In genomic region chr11:20249296-20250110, GRCm38 (mm10) we compare ENCODE assay signal across 7 mouse cellular contexts. TPM values are rescaled to one million over a fixed set of nuclear protein-coding genes. Genes with fewer than 3 reads are reported as not detected.
DNase-seq lines count a peak whose midpoint lies in the region; ATAC-seq lines count a peak whose summit lies in the region.

Cep68 (minus strand) TSS chr11:20249429.

- H3K36me3 ChIP-seq in embryonic facial prominence, embryonic 11.5 days (replicated peaks; ENCODE audit: control insufficient read depth, insufficient read depth, low read depth, low read length), result no peaks in the 10 kb centered on the region
- peaks cover 19% of the 10 kb centered on the region for H3K36me3 ChIP-seq in limb, embryonic 10.5 days
- peaks cover 5% of the 10 kb centered on the region for H3K36me3 ChIP-seq in midbrain, embryonic 13.5 days

- peak within 1 kb of the TSS; percentile 97 for H3K9ac ChIP-seq in embryonic facial prominence, embryonic 11.5 days (replicated peaks; ENCODE audit: low read length)
- H3K9ac ChIP-seq in midbrain, embryonic 13.5 days (replicated peaks), result peak within 1 kb of the TSS; percentile 93

- H3K27me3 ChIP-seq in embryonic facial prominence, embryonic 11.5 days (ENCODE audit: control insufficient read depth, insufficient read depth, low read length), result no peaks in the 10 kb centered on the region
- no peaks in the 10 kb centered on the region for H3K27me3 ChIP-seq in limb, embryonic 10.5 days (ENCODE audit: low read depth, poor library complexity, severe bottlenecking)
- H3K27me3 ChIP-seq in midbrain, embryonic 13.5 days, result no peaks in the 10 kb centered on the region

- peak within 1 kb of the TSS; percentile 88 for H3K27ac ChIP-seq in embryonic facial prominence, embryonic 11.5 days (replicated peaks; ENCODE audit: low read depth, low read length)
- H3K27ac ChIP-seq in limb, embryonic 10.5 days, result peak within 1 kb of the TSS; percentile 98
- H3K27ac ChIP-seq in midbrain, embryonic 13.5 days, result peak within 1 kb of the TSS; percentile 84

- DNase-seq in adrenal gland, postnatal 14 days, result peak; percentile 97
- peak; percentile 96 for DNase-seq in embryonic facial prominence, embryonic 11.5 days (ENCODE audit: low spot score)
- peak; percentile 96 for DNase-seq in kidney, adult 11 months
- DNase-seq in limb, embryonic 10.5 days (ENCODE audit: low spot score), result peak; percentile 91
- peak; percentile 87 for DNase-seq in spleen, adult 12 weeks (ENCODE audit: low spot score)

- no peaks in the 10 kb centered on the region for H3K9me3 ChIP-seq in embryonic facial prominence, embryonic 11.5 days (replicated peaks; ENCODE audit: control insufficient read depth, low read length)
- no peaks in the 10 kb centered on the region for H3K9me3 ChIP-seq in limb, embryonic 10.5 days (replicated peaks)
- H3K9me3 ChIP-seq in midbrain, embryonic 13.5 days, result no peaks in the 10 kb centered on the region

- H3K4me3 ChIP-seq in embryonic facial prominence, embryonic 11.5 days (ENCODE audit: low read depth, low read length), result peak within 1 kb of the TSS; percentile 92
- peak within 1 kb of the TSS; percentile 94 for H3K4me3 ChIP-seq in limb, embryonic 10.5 days
- H3K4me3 ChIP-seq in midbrain, embryonic 13.5 days (replicated peaks), result peak within 1 kb of the TSS; percentile 80

- ATAC-seq in embryonic facial prominence, embryonic 11.5 days (replicated peaks; ENCODE audit: insufficient number of reproducible peaks, low FRiP score, low TSS enrichment, low read depth), result peak; percentile 97
- ATAC-seq in granulocyte monocyte progenitor cell, adult 5-6 weeks (replicated peaks; ENCODE audit: poor library complexity, severe bottlenecking), result peak; percentile 93
- peak; percentile 99 for ATAC-seq in midbrain, embryonic 13.5 days

- 0 out of 2 replicates have a peak, but pooled peaks cover 2% of the 10 kb centered on the region for H3K4me1 ChIP-seq in embryonic facial prominence, embryonic 11.5 days (ENCODE audit: control insufficient read depth, insufficient read depth, low read length)
- H3K4me1 ChIP-seq in limb, embryonic 10.5 days, result peaks cover 45% of the 10 kb centered on the region
- peaks cover 40% of the 10 kb centered on the region for H3K4me1 ChIP-seq in midbrain, embryonic 13.5 days (replicated peaks)

- peak within 1 kb of the TSS; percentile 69 for H3K4me2 ChIP-seq in embryonic facial prominence, embryonic 11.5 days (ENCODE audit: low read depth, low read length)
- peak within 1 kb of the TSS; percentile 91 for H3K4me2 ChIP-seq in midbrain, embryonic 13.5 days (replicated peaks)

- under 1% methylated on average over 51 of the region's 59 CpGs for WGBS in embryonic facial prominence, embryonic 11.5 days
- under 1% methylated on average over 58 of the region's 59 CpGs for WGBS in limb, embryonic 10.5 days
- under 1% methylated on average over 59 of the region's 59 CpGs for WGBS in midbrain, embryonic 13.5 days

RNA-seq across cellular contexts. Expression of gene Cep68, which starts in this region (rescaled TPM):
- total RNA-seq in adrenal gland, postnatal 14 days (2021), result 31.1 and 32.2 TPM in 2 replicates
- 34.7 and 38.5 TPM in 2 replicates for polyA plus RNA-seq in embryonic facial prominence, embryonic 11.5 days (2014; fragmentation: Nextera tagmentation; extraction: Ambion mirVana)
- 40.0 and 41.2 TPM in 2 replicates for total RNA-seq in granulocyte monocyte progenitor cell, adult 5-6 weeks (2014; fragmentation: Nextera tagmentation)
- total RNA-seq in granulocyte monocyte progenitor cell, adult 5-6 weeks (2017), result 23.3 and 23.7 TPM in 2 replicates
- 43.7 and 50.8 TPM in 2 replicates for polyA plus RNA-seq in limb, embryonic 10.5 days (2016; fragmentation: Nextera tagmentation; extraction: Ambion mirVana)
- polyA plus RNA-seq in midbrain, embryonic 13.5 days (2015; fragmentation: Nextera tagmentation; extraction: Ambion mirVana), result 26.5 and 27.9 TPM in 2 replicates

Comparison
In these comparisons a context has a peak if more than half of its experiments do, and no peak if none do; other contexts are left out.
1. Peak in every context shown above with its lines: DNase-seq, ATAC-seq, H3K4me3 ChIP-seq and H3K27ac ChIP-seq.